Mouse (Mus musculus) forebrain, embryonic 15.5 days (tissue): Measurements from ENCODE around the gene Prlhr. TPM values are rescaled to one million over a fixed set of nuclear protein-coding genes. Genes with fewer than 3 reads are reported as not detected.

ENCODE experiments used
- polyA plus RNA-seq: library from polyadenylated mRNA; unstranded; fragments of >200 nt; fragmentation: Nextera tagmentation; extraction: Ambion mirVana; gene quantifications from 2 replicates; pipeline ENCODE4 v1.2.1, GENCODE M21; 2015

Prlhr gene
- polyA plus RNA-seq, 1 experiment from 2014 or later, result not detected

Other genes with a start within 250 kb of the Prlhr start
- gene Fam204a, start 241.6 kb downstream of the Prlhr start, polyA plus RNA-seq, result 53.3 and 57.1 TPM in 2 replicates
- gene Cacul1, start 112.7 kb upstream of the Prlhr start, polyA plus RNA-seq, result 23.2 and 26.2 TPM in 2 replicates